Mouse (Mus musculus): ENCODE measurements around the gene Itga7. TPM values are rescaled to one million over a fixed set of nuclear protein-coding genes. Genes with fewer than 3 reads are reported as not detected.

Itga7 gene
- polyA plus RNA-seq, 1 experiment from 2014 or later, result 11.8 TPM

Other genes with a start within 250 kb of the Itga7 start
- 90.6 and 97.4 TPM in 2 replicates for gene Rab5b, start 237.6 kb upstream of the Itga7 start, polyA plus RNA-seq (2015; fragmentation: Nextera tagmentation; extraction: Ambion mirVana)
- gene Pmel, start 229.6 kb upstream of the Itga7 start, polyA plus RNA-seq (2015; fragmentation: Nextera tagmentation; extraction: Ambion mirVana), result 6.5 and 9.5 TPM in 2 replicates
- 108 and 110 TPM in 2 replicates for gene Cdk2, start 228.8 kb upstream of the Itga7 start, polyA plus RNA-seq (2015; fragmentation: Nextera tagmentation; extraction: Ambion mirVana)
- 26.0 and 26.4 TPM in 2 replicates for gene Dgka, start 189.0 kb upstream of the Itga7 start, polyA plus RNA-seq (2015; fragmentation: Nextera tagmentation; extraction: Ambion mirVana)
- gene Pym1, start 185.9 kb upstream of the Itga7 start, polyA plus RNA-seq (2015; fragmentation: Nextera tagmentation; extraction: Ambion mirVana), result 33.7 and 34.4 TPM in 2 replicates
- gene Mmp19, start 142.9 kb upstream of the Itga7 start, polyA plus RNA-seq (2015; fragmentation: Nextera tagmentation; extraction: Ambion mirVana), result 1.7 and 2.5 TPM in 2 replicates
- 64.2 and 65.8 TPM in 2 replicates for gene Dnajc14, start 129.8 kb upstream of the Itga7 start, polyA plus RNA-seq (2015; fragmentation: Nextera tagmentation; extraction: Ambion mirVana)
- 24.3 and 24.4 TPM in 2 replicates for gene Tmem198b, start 129.4 kb upstream of the Itga7 start, polyA plus RNA-seq (2015; fragmentation: Nextera tagmentation; extraction: Ambion mirVana)
- gene Sarnp, start 116.5 kb upstream of the Itga7 start, polyA plus RNA-seq (2015; fragmentation: Nextera tagmentation; extraction: Ambion mirVana), result 180 and 182 TPM in 2 replicates
- gene Ormdl2, start 112.2 kb upstream of the Itga7 start, polyA plus RNA-seq (2015; fragmentation: Nextera tagmentation; extraction: Ambion mirVana), result 64.8 and 66.3 TPM in 2 replicates
- 5.9 and 6.2 TPM in 2 replicates for gene Gdf11, start 42.1 kb upstream of the Itga7 start, polyA plus RNA-seq (2015; fragmentation: Nextera tagmentation; extraction: Ambion mirVana)
- 1,128 and 1,135 TPM in 2 replicates for gene Cd63, start 32.8 kb upstream of the Itga7 start, polyA plus RNA-seq (2015; fragmentation: Nextera tagmentation; extraction: Ambion mirVana)
- gene Rdh5, start 10.9 kb upstream of the Itga7 start, polyA plus RNA-seq (2015; fragmentation: Nextera tagmentation; extraction: Ambion mirVana), result 13.6 and 16.8 TPM in 2 replicates
- 225 and 234 TPM in 2 replicates for gene Bloc1s1, start 9.8 kb upstream of the Itga7 start, polyA plus RNA-seq (2015; fragmentation: Nextera tagmentation; extraction: Ambion mirVana)
- gene Mettl7b, start 27.2 kb downstream of the Itga7 start, polyA plus RNA-seq (2015; fragmentation: Nextera tagmentation; extraction: Ambion mirVana), result 0.24 and 0.32 TPM in 2 replicates
- not detected in 2 replicates for gene Olfr9, start 55.6 kb downstream of the Itga7 start, polyA plus RNA-seq (2015; fragmentation: Nextera tagmentation; extraction: Ambion mirVana)
- not detected in 2 replicates for gene Olfr763, start 77.0 kb downstream of the Itga7 start, polyA plus RNA-seq (2015; fragmentation: Nextera tagmentation; extraction: Ambion mirVana)
- gene Olfr764-ps1, start 106.1 kb downstream of the Itga7 start, polyA plus RNA-seq (2015; fragmentation: Nextera tagmentation; extraction: Ambion mirVana), result not detected in 2 replicates
- gene Olfr765, start 116.2 kb downstream of the Itga7 start, polyA plus RNA-seq (2015; fragmentation: Nextera tagmentation; extraction: Ambion mirVana), result not detected in 2 replicates
- gene Olfr766-ps1, start 135.2 kb downstream of the Itga7 start, polyA plus RNA-seq (2015; fragmentation: Nextera tagmentation; extraction: Ambion mirVana), result not detected in 2 replicates
- gene Olfr767, start 149.1 kb downstream of the Itga7 start, polyA plus RNA-seq (2015; fragmentation: Nextera tagmentation; extraction: Ambion mirVana), result not detected in 2 replicates
- gene Olfr768, start 165.6 kb downstream of the Itga7 start, polyA plus RNA-seq (2015; fragmentation: Nextera tagmentation; extraction: Ambion mirVana), result not detected in 2 replicates
- gene Olfr769, start 184.0 kb downstream of the Itga7 start, polyA plus RNA-seq (2015; fragmentation: Nextera tagmentation; extraction: Ambion mirVana), result not detected in 2 replicates
- not detected in 2 replicates for gene Olfr770, start 205.2 kb downstream of the Itga7 start, polyA plus RNA-seq (2015; fragmentation: Nextera tagmentation; extraction: Ambion mirVana)
- gene Olfr771, start 230.9 kb downstream of the Itga7 start, polyA plus RNA-seq (2015; fragmentation: Nextera tagmentation; extraction: Ambion mirVana), result not detected in 2 replicates
- not detected in 2 replicates for gene Olfr772, start 244.1 kb downstream of the Itga7 start, polyA plus RNA-seq (2015; fragmentation: Nextera tagmentation; extraction: Ambion mirVana)

Data from limb, embryonic 15.5 days (tissue).